Mouse (Mus musculus): ENCODE measurements around the gene Tppp3.

- TF ChIP-seq HCFC1 (IDR thresholded peaks at IDR 0.05; ENCODE audit: borderline replicate concordance, insufficient read depth, low read length): no peak
- no peak for TF ChIP-seq MAFK (IDR thresholded peaks at IDR 0.05; ENCODE audit: insufficient read depth, low read depth, low read length)
- no peak for TF ChIP-seq CHD2 (IDR thresholded peaks at IDR 0.05; ENCODE audit: low read depth, low read length)
Observed at GRCm38 (mm10) chr8:105467396-105467985, 3.8 kb downstream of the Tppp3 start.

Measured in ES-E14 (cell line).